Mouse (Mus musculus) C2C12 (cell line): ENCODE measurements around the gene Vmn1r224.

Experiments
- CTCF ChIP-seq: IDR thresholded peaks from one replicate; pipeline ENCODE4 v1.5.1; 2011; ENCODE audit not compliant: control insufficient read depth, insufficient read depth, insufficient read length
- MAX ChIP-seq: IDR thresholded peaks from one replicate; pipeline ENCODE4 v1.6.1; 2011; ENCODE audit warnings: mild to moderate bottlenecking, control low read depth

- TF ChIP-seq CTCF (no peak), MAX (no peak)
Measured at GRCm38 (mm10) chr17:20439263-20439662, 25.3 kb downstream of the Vmn1r224 start.
